Mouse (Mus musculus) fat pad, adult 2 months (tissue): ENCODE measurements around the gene Gm8660.
"Not testable (repeated sequence)": the region's sequence is repeated elsewhere in the genome, so short reads cannot be mapped to it uniquely, and the experiment has no call there.

Source experiments
- DNase-seq: peaks from one replicate; pipeline ENCODE4 v3.0.0-alpha.2; 2011; ENCODE audit warnings: low read depth, low spot score; ENCODE audit errors: extremely low read depth

Gene Gm8660

GRCm38 (mm10) chr7:22370939-22371338, at the start of gene Gm8660:
Gene Gm8660, minus strand, starts transcription at chr7:22371039.
- not testable (repeated sequence) for DNase-seq

GRCm38 (mm10) chr7:22413283-22413682, 42.4 kb upstream of the Gm8660 start, which contains the start of gene Vmn1r148:
Gene Vmn1r148, plus strand, starts transcription at chr7:22413583.
- not testable (repeated sequence) for DNase-seq

GRCm38 (mm10) chr7:22329617-22330016, 41.2 kb downstream of the Gm8660 start, which contains the start of gene Gm4187:
Gene Gm4187, minus strand, starts transcription at chr7:22329717.
- not testable (repeated sequence) for DNase-seq
